Mouse (Mus musculus) hindbrain, embryonic 12.5 days (tissue): ENCODE measurements around the gene Cerk. TPM values are rescaled to one million over a fixed set of nuclear protein-coding genes. Genes with fewer than 3 reads are reported as not detected.
"Not testable (repeated sequence)": the region's sequence is repeated elsewhere in the genome, so short reads cannot be mapped to it uniquely, and the experiment has no call there.

ENCODE experiments used
- ATAC-seq: fragments of 200-750 bp; cut with Nextera tagmentation; 2 replicates; pipeline ENCODE4 v1.8.0; 2017; ENCODE audit warnings: moderate TSS enrichment; ENCODE audit not compliant: low FRiP score
- H3K27ac ChIP-seq: fragments of 300-500 bp; sonication (generic); 2 replicates; pipeline ENCODE4 v1.5.1; 2016; ENCODE audit warnings: mild to moderate bottlenecking
- H3K27me3 ChIP-seq: fragments of 300-500 bp; sonication (generic); 2 replicates; pipeline ENCODE4 v1.6.1; 2016; ENCODE audit warnings: mild to moderate bottlenecking
- H3K36me3 ChIP-seq: fragments of 300-500 bp; sonication (generic); 2 replicates; pipeline ENCODE4 v1.6.1; 2016; ENCODE audit warnings: mild to moderate bottlenecking
- H3K4me1 ChIP-seq: fragments of 300-500 bp; sonication (generic); 2 replicates; pipeline ENCODE4 v1.6.1; 2016
- H3K4me2 ChIP-seq: fragments of 300-500 bp; sonication (generic); replicated peaks from 2 replicates; pipeline ENCODE4 v1.6.1; 2016; ENCODE audit warnings: mild to moderate bottlenecking
- H3K4me3 ChIP-seq: fragments of 300-500 bp; sonication (generic); 2 replicates; pipeline ENCODE4 v1.5.1; 2016; ENCODE audit warnings: mild to moderate bottlenecking
- H3K9ac ChIP-seq: fragments of 300-500 bp; sonication (generic); 2 replicates; pipeline ENCODE4 v1.6.1; 2016; ENCODE audit warnings: mild to moderate bottlenecking, moderate library complexity
- H3K9me3 ChIP-seq: fragments of 300-500 bp; sonication (generic); replicated peaks from 2 replicates; pipeline ENCODE4 v1.6.1; 2016; ENCODE audit warnings: mild to moderate bottlenecking
- WGBS: fragments of 180-500 bp; shearing (Covaris S2); methylation state at CpG from one replicate; pipeline ENCODE4 v1.1.7; 2016; 5-methylcytosine and 5-hydroxymethylcytosine counted together
- polyA plus RNA-seq: library from polyadenylated mRNA; unstranded; fragments of >200 nt; fragmentation: Nextera tagmentation; extraction: Ambion mirVana; gene quantifications from 2 replicates; pipeline ENCODE4 v1.2.1, GENCODE M21; 2016

The Cerk gene
- polyA plus RNA-seq, 1 experiment from 2014 or later, result 26.0 TPM

GRCm38 (mm10) chr15:86101585-86101984 is 84.4 kb downstream of the Cerk start:
- ATAC-seq, result no peak
- Histone ChIP-seq H3K4me3 (no peak overlapping the region), H3K36me3 (peaks cover 23% of the 10 kb centered on the region; the same call in 1 of the 2 replicates), H3K4me2 (no peak overlapping the region), H3K27me3 (no peaks in the 10 kb centered on the region), H3K9ac (no peak overlapping the region), H3K4me1 (peaks cover 8% of the 10 kb centered on the region), H3K27ac (no peak overlapping the region), H3K9me3 (no peaks in the 10 kb centered on the region)
- WGBS, result 83% methylated on average over 9 of the region's 9 CpGs

- no peak for ATAC-seq
- no peak overlapping the region for H3K4me3 ChIP-seq
- WGBS, result 43% methylated on average over 2 of the region's 2 CpGs
- no peaks in the 10 kb centered on the region for H3K4me1 ChIP-seq
- H3K4me2 ChIP-seq, result no peak overlapping the region
- peaks cover 19% of the 10 kb centered on the region; the same call in 1 of the 2 replicates for H3K36me3 ChIP-seq
- no peak overlapping the region for H3K9ac ChIP-seq
- H3K27me3 ChIP-seq, result no peaks in the 10 kb centered on the region
- no peak overlapping the region for H3K27ac ChIP-seq
- no peaks in the 10 kb centered on the region for H3K9me3 ChIP-seq
Measured at GRCm38 (mm10) chr15:86097871-86098270, 88.1 kb downstream of the Cerk start.

GRCm38 (mm10) chr15:86096604-86097020 is 89.3 kb downstream of the Cerk start:
- not testable (repeated sequence) for H3K4me3 ChIP-seq, ATAC-seq, H3K4me2 ChIP-seq, H3K27me3 ChIP-seq, H3K4me1 ChIP-seq, H3K9me3 ChIP-seq, H3K9ac ChIP-seq
- H3K27ac ChIP-seq, result 0 out of 2 replicates have a peak overlapping the region, but pooled peaks have one; percentile 1
- 0 out of 2 replicates have a peak, but pooled peaks cover 20% of the 10 kb centered on the region for H3K36me3 ChIP-seq
- WGBS, result 94% methylated on average over 5 of the region's 5 CpGs

- Histone ChIP-seq H3K27me3 (no peaks in the 10 kb centered on the region), H3K9ac (no peak overlapping the region), H3K4me3 (no peak overlapping the region), H3K27ac (0 out of 2 replicates have a peak overlapping the region, but pooled peaks have one; percentile 1), H3K36me3 (0 out of 2 replicates have a peak, but pooled peaks cover 19% of the 10 kb centered on the region), H3K4me1 (0 out of 2 replicates have a peak, but pooled peaks cover 4% of the 10 kb centered on the region), H3K4me2 (no peak overlapping the region), H3K9me3 (no peaks in the 10 kb centered on the region)
- WGBS, result 92% methylated on average over 17 of the region's 17 CpGs
- no peak for ATAC-seq
Measured at GRCm38 (mm10) chr15:86095722-86096603, 90.0 kb downstream of the Cerk start.

GRCm38 (mm10) chr15:86094324-86095121 is 91.4 kb downstream of the Cerk start:
- Histone ChIP-seq H3K27me3 (no peaks in the 10 kb centered on the region), H3K27ac (no peak overlapping the region), H3K9me3 (no peaks in the 10 kb centered on the region), H3K4me2 (no peak overlapping the region), H3K36me3 (0 out of 2 replicates have a peak, but pooled peaks cover 19% of the 10 kb centered on the region), H3K4me3 (no peak overlapping the region), H3K4me1 (peaks cover 19% of the 10 kb centered on the region), H3K9ac (no peak overlapping the region)
- no peak for ATAC-seq
- 79% methylated on average over 10 of the region's 10 CpGs for WGBS

GRCm38 (mm10) chr15:86093236-86093635 is 92.7 kb downstream of the Cerk start:
- no peaks in the 10 kb centered on the region for H3K9me3 ChIP-seq
- no peak for ATAC-seq
- no peak overlapping the region for H3K4me2 ChIP-seq
- WGBS, result 82% methylated on average over 1 of the region's 1 CpGs
- H3K4me3 ChIP-seq, result no peak overlapping the region
- no peak overlapping the region for H3K9ac ChIP-seq
- H3K36me3 ChIP-seq, result 0 out of 2 replicates have a peak, but pooled peaks cover 19% of the 10 kb centered on the region
- H3K27ac ChIP-seq, result no peak overlapping the region
- no peaks in the 10 kb centered on the region for H3K27me3 ChIP-seq
- peaks cover 29% of the 10 kb centered on the region for H3K4me1 ChIP-seq

GRCm38 (mm10) chr15:86091998-86092670 is 93.8 kb downstream of the Cerk start:
- 91% methylated on average over 12 of the region's 12 CpGs for WGBS
- Histone ChIP-seq H3K4me3 (no peak overlapping the region), H3K4me2 (no peak overlapping the region), H3K27me3 (no peaks in the 10 kb centered on the region), H3K36me3 (0 out of 2 replicates have a peak, but pooled peaks cover 19% of the 10 kb centered on the region), H3K9me3 (no peaks in the 10 kb centered on the region), H3K4me1 (peaks cover 41% of the 10 kb centered on the region), H3K27ac (no peak overlapping the region), H3K9ac (no peak overlapping the region)
- no peak for ATAC-seq

GRCm38 (mm10) chr15:86091201-86091997 is 94.5 kb downstream of the Cerk start:
- Histone ChIP-seq H3K4me2 (no peak overlapping the region), H3K27me3 (no peaks in the 10 kb centered on the region), H3K27ac (no peak overlapping the region), H3K4me1 (peaks cover 48% of the 10 kb centered on the region), H3K4me3 (no peak overlapping the region), H3K36me3 (0 out of 2 replicates have a peak, but pooled peaks cover 19% of the 10 kb centered on the region), H3K9ac (no peak overlapping the region), H3K9me3 (no peaks in the 10 kb centered on the region)
- WGBS, result 94% methylated on average over 23 of the region's 23 CpGs
- ATAC-seq, result no peak

GRCm38 (mm10) chr15:86090578-86090977 is 95.4 kb downstream of the Cerk start:
- H3K27me3 ChIP-seq, result no peaks in the 10 kb centered on the region
- WGBS, result 91% methylated on average over 8 of the region's 8 CpGs
- 0 out of 2 replicates have a peak, but pooled peaks cover 19% of the 10 kb centered on the region for H3K36me3 ChIP-seq
- H3K4me2 ChIP-seq, result no peak overlapping the region
- ATAC-seq, result no peak
- no peak overlapping the region for H3K27ac ChIP-seq
- H3K4me3 ChIP-seq, result no peak overlapping the region
- no peak overlapping the region for H3K9ac ChIP-seq
- no peaks in the 10 kb centered on the region for H3K9me3 ChIP-seq
- H3K4me1 ChIP-seq, result peaks cover 56% of the 10 kb centered on the region

- Histone ChIP-seq H3K9me3 (no peaks in the 10 kb centered on the region), H3K9ac (no peak overlapping the region), H3K36me3 (0 out of 2 replicates have a peak, but pooled peaks cover 19% of the 10 kb centered on the region), H3K4me2 (no peak overlapping the region), H3K27ac (peak overlapping the region; percentile 41; the same call in 1 of the 2 replicates), H3K4me1 (peaks cover 61% of the 10 kb centered on the region), H3K27me3 (no peaks in the 10 kb centered on the region), H3K4me3 (no peak overlapping the region)
- WGBS, result 37% methylated on average over 11 of the region's 11 CpGs
- ATAC-seq, result no peak
Measured at GRCm38 (mm10) chr15:86089991-86090529, 95.9 kb downstream of the Cerk start.
